Mouse (Mus musculus): Measurements from ENCODE around the gene Ano5. TPM values are rescaled to one million over a fixed set of nuclear protein-coding genes. Genes with fewer than 3 reads are reported as not detected.

The Ano5 gene
- 1.3 TPM in 2 replicates for polyA plus RNA-seq (2014; fragmentation: Nextera tagmentation; extraction: Ambion mirVana)

DNA sequence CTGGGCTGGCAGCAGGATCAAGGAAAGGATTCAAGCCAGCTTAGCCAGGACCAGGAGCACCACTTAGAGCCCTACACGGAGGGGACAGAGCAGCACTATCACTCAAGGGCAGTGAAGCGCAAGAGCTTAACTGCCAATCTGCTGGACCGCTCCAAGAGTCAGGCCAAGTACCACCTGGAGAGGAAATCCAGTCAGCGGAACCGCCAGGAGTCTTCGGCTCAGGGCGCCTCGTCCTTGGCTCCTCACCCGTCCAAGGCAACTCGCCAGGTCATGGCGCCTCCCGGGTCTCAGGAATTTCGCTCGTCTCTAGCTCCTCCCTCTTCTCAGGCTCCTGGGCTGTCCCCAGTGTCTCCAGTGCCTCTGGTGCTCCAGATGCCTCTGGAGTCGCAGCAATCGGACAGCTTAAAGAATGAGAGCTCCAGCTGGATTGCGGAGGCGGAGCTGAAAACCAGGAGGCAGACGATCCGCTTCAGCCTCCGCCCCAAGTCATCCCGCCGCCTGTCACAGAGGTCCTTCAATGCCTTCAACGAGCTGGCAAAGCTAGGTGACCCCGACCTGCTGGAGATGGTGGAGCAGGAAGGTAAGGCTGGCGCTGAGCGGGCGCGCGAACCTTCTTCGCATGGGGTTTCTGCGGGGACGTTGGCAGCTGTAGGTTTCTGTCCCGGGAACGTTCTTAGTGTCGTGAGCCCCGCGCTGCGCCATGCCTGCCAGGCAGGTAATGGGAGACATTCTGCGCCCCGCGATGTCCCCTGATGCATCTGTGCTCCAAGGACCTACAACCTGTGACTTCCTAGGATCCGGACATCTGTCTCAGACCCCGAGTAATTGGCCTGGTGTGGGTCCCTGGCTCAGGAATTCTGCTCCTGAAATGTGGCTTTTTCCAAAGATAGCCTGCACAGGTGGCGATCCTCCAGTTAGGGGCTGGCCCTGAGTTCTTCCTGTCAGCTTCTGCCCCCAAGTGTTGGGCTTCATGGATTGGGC is at the start of gene Ano5:
Ano5 (plus strand) TSS at position 359 of the 981 bp plus-strand sequence.
- no peak within 1 kb of the TSS for H3K27ac ChIP-seq (replicated peaks; ENCODE audit: low read depth, low read length)
- WGBS: 3% methylated on average over 45 of the region's 45 CpGs
- ATAC-seq (ENCODE audit: low FRiP score, low TSS enrichment): peak; percentile 46

GRCm38 (mm10) chr7:51499396-51499795 is 11.4 kb upstream of the Ano5 start:
- peak; percentile 75 for DNase-seq

More for the DNA sequence above, at the start of gene Ano5:
- peak; percentile 66 for DNase-seq
- Histone ChIP-seq H3K4me3 (replicated peaks; ENCODE audit: low read depth, low read length) (peak within 1 kb of the TSS; percentile 52), H3K27me3 (ENCODE audit: control insufficient read depth, insufficient read depth, low read length) (no peaks in the 10 kb centered on the region), H3K9ac (replicated peaks; ENCODE audit: low read length) (peak within 1 kb of the TSS; percentile 59), H3K4me1 (ENCODE audit: control insufficient read depth, insufficient read depth, low read length) (no peaks in the 10 kb centered on the region), H3K36me3 (ENCODE audit: control insufficient read depth, insufficient read depth, low read length) (no peaks in the 10 kb centered on the region), H3K4me2 (ENCODE audit: low read length) (peak within 1 kb of the TSS; percentile 75), H3K9me3 (ENCODE audit: control insufficient read depth, low read length) (no peaks in the 10 kb centered on the region)

DNA sequence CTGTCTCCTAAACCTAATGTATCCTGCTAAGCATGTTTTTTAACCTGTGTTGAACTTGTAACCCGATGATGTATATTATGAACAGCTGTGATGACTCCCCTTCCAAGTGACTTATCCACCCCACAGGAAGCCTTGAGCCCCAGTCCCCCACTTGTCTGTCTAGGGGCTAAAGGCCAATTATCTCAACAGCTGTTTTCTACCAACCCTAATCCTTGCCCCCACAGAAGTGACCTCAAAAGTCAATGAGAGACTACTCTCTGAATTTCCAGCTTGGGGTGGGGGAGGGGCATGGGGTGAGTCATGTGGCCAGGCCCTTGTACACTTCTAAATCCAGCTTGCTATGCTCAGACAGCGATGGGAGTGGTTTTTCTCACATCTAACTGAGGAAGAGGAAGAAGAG is 6.9 kb upstream of the Ano5 start:
- Histone ChIP-seq H3K27ac (replicated peaks; ENCODE audit: low read depth, low read length) (no peak overlapping the region), H3K9ac (replicated peaks; ENCODE audit: low read length) (no peak overlapping the region), H3K4me3 (replicated peaks; ENCODE audit: low read depth, low read length) (no peak overlapping the region), H3K4me2 (ENCODE audit: low read length) (no peak overlapping the region), H3K27me3 (ENCODE audit: control insufficient read depth, insufficient read depth, low read length) (no peaks in the 10 kb centered on the region), H3K36me3 (ENCODE audit: control insufficient read depth, insufficient read depth, low read length) (no peaks in the 10 kb centered on the region), H3K9me3 (ENCODE audit: control insufficient read depth, low read length) (no peaks in the 10 kb centered on the region), H3K4me1 (ENCODE audit: control insufficient read depth, insufficient read depth, low read length) (no peaks in the 10 kb centered on the region)
- DNase-seq (no peak), ATAC-seq (ENCODE audit: low FRiP score, low TSS enrichment) (no peak)
- 58% methylated on average over 2 of the region's 2 CpGs for WGBS

More at GRCm38 (mm10) chr7:51499396-51499795, 11.4 kb upstream of the Ano5 start:
- Histone ChIP-seq H3K4me1 (ENCODE audit: control insufficient read depth, insufficient read depth, low read length) (no peaks in the 10 kb centered on the region), H3K36me3 (ENCODE audit: control insufficient read depth, insufficient read depth, low read length) (no peaks in the 10 kb centered on the region), H3K9me3 (ENCODE audit: control insufficient read depth, low read length) (no peaks in the 10 kb centered on the region), H3K9ac (replicated peaks; ENCODE audit: low read length) (no peak overlapping the region), H3K27ac (replicated peaks; ENCODE audit: low read depth, low read length) (no peak overlapping the region), H3K27me3 (ENCODE audit: control insufficient read depth, insufficient read depth, low read length) (no peaks in the 10 kb centered on the region), H3K4me2 (ENCODE audit: low read length) (no peak overlapping the region), H3K4me3 (replicated peaks; ENCODE audit: low read depth, low read length) (no peak overlapping the region)
- no peak for ATAC-seq (ENCODE audit: low FRiP score, low TSS enrichment)
- WGBS: 43% methylated on average over 2 of the region's 2 CpGs

- WGBS: 78% methylated on average over 7 of the region's 7 CpGs
- Histone ChIP-seq H3K4me1 (ENCODE audit: control insufficient read depth, insufficient read depth, low read length) (no peaks in the 10 kb centered on the region), H3K27me3 (ENCODE audit: control insufficient read depth, insufficient read depth, low read length) (no peaks in the 10 kb centered on the region), H3K4me2 (ENCODE audit: low read length) (peak overlapping the region; percentile 75; the same call in 1 of the 2 replicates), H3K27ac (replicated peaks; ENCODE audit: low read depth, low read length) (no peak overlapping the region), H3K9ac (replicated peaks; ENCODE audit: low read length) (no peak overlapping the region), H3K36me3 (ENCODE audit: control insufficient read depth, insufficient read depth, low read length) (no peaks in the 10 kb centered on the region), H3K9me3 (ENCODE audit: control insufficient read depth, low read length) (no peaks in the 10 kb centered on the region), H3K4me3 (replicated peaks; ENCODE audit: low read depth, low read length) (no peak overlapping the region)
- ATAC-seq (ENCODE audit: low FRiP score, low TSS enrichment) (peak; percentile 34; the same call in 1 of the 2 replicates), DNase-seq (no peak)
Measured at GRCm38 (mm10) chr7:51510147-51510546, 682 bp upstream of the Ano5 start.

- ATAC-seq (ENCODE audit: low FRiP score, low TSS enrichment) (no peak), DNase-seq (no peak)
- no peaks in the 10 kb centered on the region for H3K36me3 ChIP-seq (ENCODE audit: control insufficient read depth, insufficient read depth, low read length)
Measured at GRCm38 (mm10) chr7:51539344-51539743, 28.5 kb downstream of the Ano5 start.

GRCm38 (mm10) chr7:51540736-51541135 is 29.9 kb downstream of the Ano5 start:
- no peaks in the 10 kb centered on the region for H3K27me3 ChIP-seq (ENCODE audit: control insufficient read depth, insufficient read depth, low read length)
- no peak overlapping the region for H3K4me2 ChIP-seq (ENCODE audit: low read length)
- no peak overlapping the region for H3K4me3 ChIP-seq (replicated peaks; ENCODE audit: low read depth, low read length)
- no peaks in the 10 kb centered on the region for H3K36me3 ChIP-seq (ENCODE audit: control insufficient read depth, insufficient read depth, low read length)
- no peaks in the 10 kb centered on the region for H3K4me1 ChIP-seq (ENCODE audit: control insufficient read depth, insufficient read depth, low read length)
- no peak overlapping the region for H3K27ac ChIP-seq (replicated peaks; ENCODE audit: low read depth, low read length)
- peak; percentile 8 for DNase-seq
- ATAC-seq (ENCODE audit: low FRiP score, low TSS enrichment): no peak
- WGBS: 69% methylated on average over 6 of the region's 6 CpGs
- no peaks in the 10 kb centered on the region for H3K9me3 ChIP-seq (ENCODE audit: control insufficient read depth, low read length)
- H3K9ac ChIP-seq (replicated peaks; ENCODE audit: low read length): no peak overlapping the region

More at GRCm38 (mm10) chr7:51539344-51539743, 28.5 kb downstream of the Ano5 start:
- H3K9me3 ChIP-seq (ENCODE audit: control insufficient read depth, low read length): no peaks in the 10 kb centered on the region
- H3K27me3 ChIP-seq (ENCODE audit: control insufficient read depth, insufficient read depth, low read length): no peaks in the 10 kb centered on the region
- H3K27ac ChIP-seq (replicated peaks; ENCODE audit: low read depth, low read length): no peak overlapping the region
- no peak overlapping the region for H3K9ac ChIP-seq (replicated peaks; ENCODE audit: low read length)
- H3K4me1 ChIP-seq (ENCODE audit: control insufficient read depth, insufficient read depth, low read length): no peaks in the 10 kb centered on the region
- no peak overlapping the region for H3K4me3 ChIP-seq (replicated peaks; ENCODE audit: low read depth, low read length)
- H3K4me2 ChIP-seq (ENCODE audit: low read length): no peak overlapping the region

GRCm38 (mm10) chr7:51600021-51600420 is 89.2 kb downstream of the Ano5 start:
- Histone ChIP-seq H3K36me3 (ENCODE audit: control insufficient read depth, insufficient read depth, low read length) (no peaks in the 10 kb centered on the region), H3K27me3 (ENCODE audit: control insufficient read depth, insufficient read depth, low read length) (no peaks in the 10 kb centered on the region), H3K4me3 (replicated peaks; ENCODE audit: low read depth, low read length) (no peak overlapping the region), H3K4me1 (ENCODE audit: control insufficient read depth, insufficient read depth, low read length) (no peaks in the 10 kb centered on the region), H3K27ac (replicated peaks; ENCODE audit: low read depth, low read length) (no peak overlapping the region), H3K9me3 (ENCODE audit: control insufficient read depth, low read length) (no peaks in the 10 kb centered on the region), H3K4me2 (ENCODE audit: low read length) (no peak overlapping the region), H3K9ac (replicated peaks; ENCODE audit: low read length) (no peak overlapping the region)
- ATAC-seq (ENCODE audit: low FRiP score, low TSS enrichment) (no peak), DNase-seq (no peak)
- 86% methylated on average over 4 of the region's 4 CpGs for WGBS

DNA sequence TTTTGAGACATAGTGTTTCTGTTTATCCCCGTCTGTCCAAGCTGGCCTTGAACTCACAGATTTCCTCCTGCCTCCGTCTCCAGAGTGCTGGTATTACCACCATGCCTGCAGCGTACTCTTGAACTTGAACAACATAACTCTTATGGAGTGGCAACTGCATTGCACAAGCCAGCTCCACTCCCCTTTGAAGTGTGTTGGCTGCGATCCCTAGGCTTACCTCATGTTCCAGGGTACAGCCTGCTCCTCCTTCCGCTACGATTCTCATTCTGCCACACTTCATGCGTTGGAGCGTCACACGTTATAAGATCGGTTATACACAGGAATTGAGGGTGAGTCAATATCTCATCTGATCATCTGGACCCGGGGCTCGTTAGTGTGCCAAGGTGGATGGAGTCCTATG is 92.9 kb downstream of the Ano5 start:
- no peaks in the 10 kb centered on the region for H3K9me3 ChIP-seq (ENCODE audit: control insufficient read depth, low read length)
- H3K4me3 ChIP-seq (replicated peaks; ENCODE audit: low read depth, low read length): no peak overlapping the region
- no peaks in the 10 kb centered on the region for H3K4me1 ChIP-seq (ENCODE audit: control insufficient read depth, insufficient read depth, low read length)
- no peak overlapping the region for H3K27ac ChIP-seq (replicated peaks; ENCODE audit: low read depth, low read length)
- no peaks in the 10 kb centered on the region for H3K36me3 ChIP-seq (ENCODE audit: control insufficient read depth, insufficient read depth, low read length)
- DNase-seq (no peak), ATAC-seq (ENCODE audit: low FRiP score, low TSS enrichment) (no peak)
- no peak overlapping the region for H3K4me2 ChIP-seq (ENCODE audit: low read length)
- WGBS: 90% methylated on average over 12 of the region's 12 CpGs
- H3K27me3 ChIP-seq (ENCODE audit: control insufficient read depth, insufficient read depth, low read length): no peaks in the 10 kb centered on the region
- no peak overlapping the region for H3K9ac ChIP-seq (replicated peaks; ENCODE audit: low read length)

All from midbrain, embryonic 14.5 days (tissue).